Mouse (Mus musculus): ENCODE measurements around the gene Pi16.

- TF ChIP-seq CTCF (IDR thresholded peaks at IDR 0.05; ENCODE audit: low read depth, low read length) (no peak), POLR2A (IDR thresholded peaks at IDR 0.05; ENCODE audit: extremely low read depth, insufficient read depth, low read length) (no peak)
Observed at GRCm38 (mm10) chr17:29312082-29312481, 5.4 kb upstream of the Pi16 start.

All from liver, adult 2 months (tissue).